Mouse (Mus musculus) hindbrain, embryonic 16.5 days (tissue): ENCODE measurements at regions not wholly inside any gene's neighbourhood (a gene's known extent, or its start where the extent isn't known, plus 50 kb on each side); places are given as distances from the start of the nearest gene placed in this dataset.
"Not testable (repeated sequence)": the region's sequence is repeated elsewhere in the genome, so short reads cannot be mapped to it uniquely, and the experiment has no call there.

Experiments used
- ATAC-seq: fragments of 200-750 bp; cut with Nextera tagmentation; 2 replicates; pipeline ENCODE4 v1.8.0; 2017; ENCODE audit warnings: moderate TSS enrichment, moderate library complexity
- H3K27ac ChIP-seq: fragments of 300-500 bp; sonication (generic); 2 replicates; pipeline ENCODE4 v1.5.1; 2014; ENCODE audit warnings: low read depth, mild to moderate bottlenecking, control low read depth, low read length, moderate library complexity
- H3K27me3 ChIP-seq: fragments of 300-500 bp; sonication (generic); replicated peaks from 2 replicates; pipeline ENCODE4 v1.6.1; 2014; ENCODE audit warnings: low read length; ENCODE audit not compliant: control insufficient read depth, insufficient read depth
- H3K36me3 ChIP-seq: fragments of 300-500 bp; sonication (generic); 2 replicates; pipeline ENCODE4 v1.6.1; 2014; ENCODE audit warnings: mild to moderate bottlenecking, low read length, moderate library complexity, mixed read lengths; ENCODE audit not compliant: control insufficient read depth, insufficient read depth
- H3K4me1 ChIP-seq: fragments of 300-500 bp; sonication (generic); 2 replicates; pipeline ENCODE4 v1.6.1; 2014; ENCODE audit warnings: low read depth, low read length; ENCODE audit not compliant: control insufficient read depth, insufficient read depth
- H3K4me2 ChIP-seq: fragments of 300-500 bp; sonication (generic); 2 replicates; pipeline ENCODE4 v1.6.1; 2014; ENCODE audit warnings: mild to moderate bottlenecking, low read length, control low read depth, moderate library complexity
- H3K4me3 ChIP-seq: fragments of 300-500 bp; sonication (generic); 2 replicates; pipeline ENCODE4 v1.5.1; 2014; ENCODE audit warnings: mild to moderate bottlenecking, low read length, control low read depth, moderate library complexity
- H3K9ac ChIP-seq: fragments of 300-500 bp; sonication (generic); 2 replicates; pipeline ENCODE4 v1.6.1; 2014; ENCODE audit warnings: low read depth, mild to moderate bottlenecking, control low read depth, low read length, moderate library complexity
- H3K9me3 ChIP-seq: fragments of 300-500 bp; sonication (generic); 2 replicates; pipeline ENCODE4 v1.6.1; 2014; ENCODE audit warnings: mild to moderate bottlenecking, low read length, moderate library complexity; ENCODE audit not compliant: control insufficient read depth
- WGBS: fragments of 180-500 bp; shearing (Covaris S2); extraction: QIAGEN DNeasy Blood & Tissue Kit; methylation state at CpG from one replicate; pipeline ENCODE4 v1.1.7; 2014; 5-methylcytosine and 5-hydroxymethylcytosine counted together

DNA sequence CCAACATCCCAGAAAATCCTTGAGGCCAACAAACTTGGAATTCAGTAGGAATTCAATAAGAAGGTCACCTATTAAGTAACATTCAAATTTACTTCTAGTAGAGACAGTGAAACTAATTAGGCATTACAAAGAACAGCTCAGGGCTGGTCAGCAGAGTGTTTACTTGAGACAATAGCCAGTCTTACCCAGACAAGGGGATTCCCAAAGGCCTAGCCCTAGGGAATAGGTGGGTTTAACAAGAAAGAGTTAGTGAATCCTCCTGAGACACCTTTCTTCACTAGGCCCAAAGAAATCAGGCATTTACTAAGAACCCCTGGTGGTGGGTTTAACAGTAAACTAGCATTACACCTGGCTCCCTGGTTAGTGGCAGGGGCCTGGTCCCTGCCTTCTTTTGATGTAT, 597.7 kb upstream of the Cdh9 start:
- H3K27ac ChIP-seq: no peak overlapping the region
- H3K4me3 ChIP-seq: no peak overlapping the region
- H3K9ac ChIP-seq: no peak overlapping the region
- H3K36me3 ChIP-seq: no peaks in the 10 kb centered on the region
- H3K9me3 ChIP-seq: no peaks in the 10 kb centered on the region
- no peaks in the 10 kb centered on the region for H3K27me3 ChIP-seq
- no peak overlapping the region for H3K4me2 ChIP-seq
- H3K4me1 ChIP-seq: no peaks in the 10 kb centered on the region
- ATAC-seq: no peak

DNA sequence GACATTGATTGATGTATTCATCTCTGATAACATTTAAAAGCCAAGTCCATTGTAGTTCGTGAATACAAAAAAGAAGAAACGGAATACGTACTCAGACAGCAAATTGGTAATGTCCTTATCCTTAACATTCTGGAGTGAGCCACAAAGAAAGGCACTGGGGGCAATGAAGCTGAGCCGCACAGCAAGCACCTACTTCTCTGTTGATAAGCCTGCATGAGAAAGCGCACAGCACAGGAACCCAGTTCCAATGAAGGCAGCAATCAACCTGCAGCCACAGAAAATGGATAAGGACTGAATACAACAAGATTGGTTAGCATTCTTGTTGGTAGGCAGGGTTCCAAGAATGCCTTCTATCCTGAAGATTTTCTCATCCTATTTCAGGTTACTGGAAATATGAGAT, 570.4 kb upstream of the Cdh9 start:
- Histone ChIP-seq H3K4me1 (no peaks in the 10 kb centered on the region), H3K36me3 (no peaks in the 10 kb centered on the region), H3K27me3 (no peaks in the 10 kb centered on the region), H3K9me3 (no peaks in the 10 kb centered on the region), H3K4me2 (no peak overlapping the region), H3K27ac (no peak overlapping the region), H3K9ac (no peak overlapping the region), H3K4me3 (no peak overlapping the region)
- ATAC-seq: peak; percentile 42; the same call in 1 of the 2 replicates
- WGBS: 44% methylated on average over 5 of the region's 5 CpGs

DNA sequence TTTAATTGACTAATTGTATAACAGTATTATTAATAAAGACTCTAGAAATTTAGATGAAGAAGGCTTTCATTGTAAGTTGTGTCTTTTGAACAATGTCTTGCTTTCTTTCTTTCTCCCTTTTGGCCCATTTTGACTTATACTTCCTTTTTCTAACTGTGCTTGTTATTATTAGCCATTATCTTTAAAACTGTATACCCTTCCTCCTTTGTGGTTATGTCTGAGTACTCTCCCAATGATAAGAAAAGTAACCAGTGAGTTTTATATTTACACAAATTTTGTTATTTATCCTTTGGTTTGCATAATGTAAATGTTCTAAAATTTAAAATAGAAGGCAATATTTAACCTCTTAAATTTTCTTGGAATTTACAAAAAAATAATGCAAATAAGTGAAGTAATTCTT, 564.6 kb upstream of the Cdh9 start:
- no peak for ATAC-seq
- Histone ChIP-seq H3K4me3 (no peak overlapping the region), H3K4me2 (no peak overlapping the region)

DNA sequence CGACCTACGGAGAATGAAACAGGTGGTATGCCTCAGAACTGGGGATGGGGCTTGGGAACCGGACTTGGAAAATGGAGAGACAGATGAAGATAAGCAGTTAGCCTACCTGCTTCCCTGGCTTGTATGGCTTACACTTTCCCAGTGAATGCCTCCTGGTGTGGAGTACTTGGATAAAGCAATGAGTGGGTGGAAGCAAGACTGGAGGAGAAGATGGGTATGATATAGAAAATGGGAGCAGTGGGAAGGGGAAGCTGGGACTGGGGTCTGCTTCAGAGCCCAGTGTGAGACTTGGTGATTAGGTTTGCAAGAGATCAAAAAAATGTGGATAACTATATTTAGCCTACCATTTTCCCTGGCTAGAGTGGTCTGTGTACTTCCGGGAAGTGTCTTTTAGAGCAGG, 515.2 kb upstream of the Cdh9 start:
- no peak overlapping the region for H3K4me2 ChIP-seq
- H3K9me3 ChIP-seq: no peaks in the 10 kb centered on the region
- no peak overlapping the region for H3K4me3 ChIP-seq
- no peak for ATAC-seq
- WGBS: 96% methylated on average over 4 of the region's 4 CpGs
- no peak overlapping the region for H3K9ac ChIP-seq
- H3K27ac ChIP-seq: no peak overlapping the region
- no peaks in the 10 kb centered on the region for H3K4me1 ChIP-seq
- no peaks in the 10 kb centered on the region for H3K27me3 ChIP-seq
- H3K36me3 ChIP-seq: no peaks in the 10 kb centered on the region

More for the DNA sequence above, 564.6 kb upstream of the Cdh9 start:
- no peak overlapping the region for H3K27ac ChIP-seq
- no peaks in the 10 kb centered on the region for H3K4me1 ChIP-seq
- no peaks in the 10 kb centered on the region for H3K27me3 ChIP-seq
- H3K36me3 ChIP-seq: no peaks in the 10 kb centered on the region
- no peak overlapping the region for H3K9ac ChIP-seq
- H3K9me3 ChIP-seq: no peaks in the 10 kb centered on the region

DNA sequence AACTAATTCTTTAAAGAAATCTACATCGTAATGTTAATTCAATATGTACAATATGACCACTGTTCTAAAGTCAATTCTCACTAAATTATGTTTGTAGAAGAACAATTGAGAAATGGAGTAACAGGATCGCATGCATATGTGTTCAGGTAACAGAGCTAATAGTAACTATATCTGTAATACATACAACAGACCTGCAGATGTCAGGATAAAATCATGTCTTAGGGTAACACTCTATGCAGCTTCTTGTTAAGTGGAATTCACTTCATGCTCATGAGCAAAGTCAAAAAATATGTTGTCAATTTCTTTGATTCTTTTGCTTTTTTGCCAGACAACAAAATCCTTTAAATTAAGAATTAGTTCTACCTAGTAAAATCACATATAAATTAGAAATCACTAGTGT, 506.9 kb upstream of the Cdh9 start:
- WGBS: 92% methylated on average over 2 of the region's 2 CpGs
- H3K4me3 ChIP-seq: no peak overlapping the region
- no peaks in the 10 kb centered on the region for H3K27me3 ChIP-seq
- no peak overlapping the region for H3K4me2 ChIP-seq
- no peaks in the 10 kb centered on the region for H3K4me1 ChIP-seq
- H3K9me3 ChIP-seq: no peaks in the 10 kb centered on the region
- ATAC-seq: no peak
- no peak overlapping the region for H3K27ac ChIP-seq
- H3K9ac ChIP-seq: no peak overlapping the region
- no peaks in the 10 kb centered on the region for H3K36me3 ChIP-seq

DNA sequence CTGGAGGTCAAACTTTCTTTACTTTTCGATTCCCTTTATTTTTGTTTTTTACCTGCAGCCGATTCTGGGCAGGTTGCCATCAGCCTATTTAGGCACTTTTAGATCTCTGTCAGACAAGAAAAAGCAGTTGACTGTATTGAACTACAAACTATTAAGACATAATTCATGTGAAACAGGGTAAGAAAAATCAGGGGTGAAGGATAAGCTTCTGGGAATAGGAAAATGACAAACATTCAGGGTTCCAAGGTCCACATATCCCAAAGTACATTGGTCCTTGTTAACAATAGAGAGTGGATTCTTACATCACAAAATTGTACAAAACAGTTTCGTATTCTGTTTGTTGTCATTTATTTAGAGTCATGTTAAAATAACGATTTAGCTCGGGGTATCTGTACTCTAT, 480.0 kb upstream of the Cdh9 start:
- Histone ChIP-seq H3K9ac (no peak overlapping the region), H3K4me2 (no peak overlapping the region), H3K36me3 (no peaks in the 10 kb centered on the region), H3K27me3 (no peaks in the 10 kb centered on the region), H3K27ac (no peak overlapping the region), H3K4me3 (no peak overlapping the region), H3K4me1 (no peaks in the 10 kb centered on the region), H3K9me3 (no peaks in the 10 kb centered on the region)
- 89% methylated on average over 5 of the region's 5 CpGs for WGBS
- no peak for ATAC-seq

DNA sequence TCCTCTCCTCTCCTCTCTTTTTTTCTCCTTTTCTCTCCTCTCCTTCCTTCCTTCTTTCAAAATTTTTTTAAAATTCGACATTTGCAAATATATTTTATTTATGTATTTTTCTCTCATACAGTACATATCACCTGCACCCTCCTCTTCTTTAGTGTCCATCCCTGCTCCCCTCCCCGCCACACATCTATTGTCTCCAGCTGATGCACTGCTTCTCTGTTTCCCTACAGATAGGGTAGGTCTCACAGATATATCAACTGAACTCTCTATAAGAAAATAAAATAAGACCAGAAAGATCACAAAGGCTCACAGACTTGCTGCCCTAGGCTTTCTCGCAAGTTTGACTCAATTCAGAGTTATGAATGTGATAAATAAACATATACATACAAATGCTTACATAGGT, 443.4 kb upstream of the Cdh9 start:
- no peak for ATAC-seq
- Histone ChIP-seq H3K4me1 (no peaks in the 10 kb centered on the region), H3K4me2 (no peak overlapping the region), H3K9ac (no peak overlapping the region), H3K36me3 (no peaks in the 10 kb centered on the region), H3K27me3 (no peaks in the 10 kb centered on the region), H3K4me3 (no peak overlapping the region), H3K9me3 (no peaks in the 10 kb centered on the region), H3K27ac (no peak overlapping the region)
- 80% methylated on average over 3 of the region's 3 CpGs for WGBS

DNA sequence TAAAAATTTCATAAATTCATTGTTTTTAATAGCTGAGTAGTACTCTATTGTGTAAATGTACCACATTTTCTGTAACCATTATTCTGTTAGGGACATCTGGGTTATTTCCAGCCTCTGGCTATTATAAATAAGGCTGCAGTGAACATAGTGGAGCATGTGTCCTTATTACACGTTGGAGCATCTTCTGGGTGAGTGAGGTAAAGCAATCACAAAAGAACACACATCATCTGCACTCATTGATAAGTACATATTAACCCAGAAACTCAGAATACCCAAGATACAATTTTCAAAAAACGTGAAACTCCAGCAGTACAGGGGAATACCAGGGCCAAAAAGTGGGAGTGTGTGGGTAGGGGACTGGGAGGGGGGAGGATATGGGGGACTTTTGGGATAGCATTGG, 434.0 kb upstream of the Cdh9 start:
- 74% methylated on average over 2 of the region's 2 CpGs for WGBS
- H3K27ac ChIP-seq: not testable (repeated sequence)

DNA sequence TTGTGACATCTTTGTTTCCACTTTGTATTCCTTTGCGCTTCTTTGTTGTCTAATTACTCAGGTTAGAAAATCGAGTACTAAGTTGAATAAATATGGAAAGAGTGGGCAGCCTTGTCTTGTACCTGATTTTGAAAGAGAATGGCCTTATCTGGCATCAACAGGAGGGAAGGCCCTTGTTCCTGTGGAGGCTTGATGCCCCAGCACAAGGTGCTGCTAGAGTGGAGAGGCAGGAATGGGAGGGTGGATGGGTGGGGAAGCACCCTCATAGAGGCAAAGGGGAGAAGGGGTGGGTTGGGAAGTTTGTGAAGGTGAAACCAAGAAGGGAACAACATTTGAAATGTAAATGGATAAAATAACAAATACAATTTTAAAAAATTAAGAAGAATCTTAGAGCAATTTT, 418.9 kb upstream of the Cdh9 start:
- no peak overlapping the region for H3K4me2 ChIP-seq
- ATAC-seq: no peak
- WGBS: 95% methylated on average over 2 of the region's 2 CpGs

More for the DNA sequence above, 434.0 kb upstream of the Cdh9 start:
- H3K9me3 ChIP-seq, H3K4me1 ChIP-seq, H3K36me3 ChIP-seq, H3K27me3 ChIP-seq, H3K9ac ChIP-seq, H3K4me3 ChIP-seq, ATAC-seq, H3K4me2 ChIP-seq: not testable (repeated sequence)

DNA sequence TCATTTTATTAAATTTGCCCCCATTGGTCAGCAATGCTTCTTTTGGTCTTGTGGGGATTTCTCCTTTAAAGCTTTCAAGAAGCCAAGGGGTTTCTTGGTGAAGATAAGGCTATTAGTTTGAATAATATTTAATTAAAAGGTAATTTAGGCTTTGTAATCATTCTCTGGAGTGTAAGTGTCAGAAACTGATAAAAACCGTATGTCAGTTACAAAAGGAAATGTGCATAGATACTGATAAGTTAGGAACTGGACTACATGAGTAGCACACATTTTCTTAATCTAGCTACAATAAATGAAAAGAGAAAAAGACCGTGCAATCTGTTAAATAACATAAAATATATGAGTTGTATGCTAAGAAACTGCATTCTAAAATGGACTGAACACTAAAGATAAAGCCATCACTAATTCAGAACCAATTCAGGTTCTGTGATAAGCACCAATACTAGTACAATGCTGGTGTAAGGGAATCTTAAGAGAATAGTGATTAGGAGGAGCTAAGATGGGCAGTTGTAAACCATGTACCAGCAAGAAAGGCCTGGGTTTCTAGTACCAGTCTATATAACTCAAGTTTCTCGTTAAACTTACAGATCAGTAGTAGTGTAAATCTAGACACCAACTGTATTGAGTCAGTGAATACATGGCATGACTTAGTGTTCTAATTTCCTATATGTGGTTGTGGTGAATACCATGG, 416.5 kb upstream of the Cdh9 start:
- no peak for ATAC-seq
- WGBS: 80% methylated on average over 3 of the region's 3 CpGs
- no peaks in the 10 kb centered on the region for H3K36me3 ChIP-seq

More for the DNA sequence above, 418.9 kb upstream of the Cdh9 start:
- H3K4me1 ChIP-seq: no peaks in the 10 kb centered on the region
- H3K27me3 ChIP-seq: no peaks in the 10 kb centered on the region
- no peak overlapping the region for H3K27ac ChIP-seq
- no peaks in the 10 kb centered on the region for H3K9me3 ChIP-seq
- H3K4me3 ChIP-seq: no peak overlapping the region
- no peaks in the 10 kb centered on the region for H3K36me3 ChIP-seq
- H3K9ac ChIP-seq: no peak overlapping the region

More for the DNA sequence above, 416.5 kb upstream of the Cdh9 start:
- Histone ChIP-seq H3K4me3 (no peak overlapping the region), H3K9me3 (no peaks in the 10 kb centered on the region), H3K27me3 (no peaks in the 10 kb centered on the region), H3K27ac (no peak overlapping the region), H3K4me1 (no peaks in the 10 kb centered on the region), H3K4me2 (no peak overlapping the region), H3K9ac (no peak overlapping the region)
